Mouse (Mus musculus) spleen, adult 12 weeks (tissue): ENCODE data around the gene Mical2.

Source experiments
- DNase-seq: peaks from one replicate; pipeline ENCODE4 v3.0.0; 2022; ENCODE audit warnings: low spot score

Gene Mical2

DNA sequence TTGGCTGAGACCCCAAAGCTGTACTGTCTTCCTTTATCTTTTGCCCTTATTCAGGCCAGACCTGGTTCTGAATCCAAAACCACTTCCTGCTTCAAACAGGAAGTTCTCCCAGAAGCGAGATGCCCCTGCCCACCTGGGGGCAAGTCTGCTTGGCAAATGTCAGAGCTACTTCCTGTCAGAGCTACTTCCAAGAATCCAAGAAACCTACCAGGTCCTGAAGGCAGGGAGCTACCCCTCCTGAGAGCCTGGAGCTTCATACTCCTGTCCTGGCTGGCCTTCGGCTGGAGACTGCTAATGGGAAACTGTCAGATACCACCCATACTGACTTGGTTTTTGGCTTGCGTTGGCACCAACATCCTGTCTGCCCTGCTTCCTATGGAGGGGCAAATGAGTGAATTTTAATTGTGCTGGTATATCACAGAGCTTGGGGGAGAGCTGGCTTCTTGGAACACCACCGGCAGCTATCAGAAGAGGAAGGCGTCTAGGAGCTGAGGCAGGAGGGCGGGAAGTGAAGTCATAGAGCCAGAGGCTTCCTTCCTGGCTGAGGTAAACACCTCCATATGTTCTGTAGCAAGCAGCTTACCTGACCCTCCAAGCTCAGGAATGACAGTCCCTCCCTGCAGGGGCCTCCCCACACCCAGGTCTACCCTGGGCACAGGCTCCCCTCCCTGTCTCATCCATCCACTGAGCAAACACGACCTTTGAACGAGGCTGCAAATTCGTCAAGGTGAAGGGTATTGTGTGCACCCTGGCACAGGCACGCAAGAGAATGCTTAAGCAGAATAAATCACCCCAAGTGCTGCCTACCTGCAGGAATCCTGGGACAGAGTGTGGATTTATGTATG lies 17.1 kb upstream of the Mical2 start:
- DNase-seq, result no peak

DNA sequence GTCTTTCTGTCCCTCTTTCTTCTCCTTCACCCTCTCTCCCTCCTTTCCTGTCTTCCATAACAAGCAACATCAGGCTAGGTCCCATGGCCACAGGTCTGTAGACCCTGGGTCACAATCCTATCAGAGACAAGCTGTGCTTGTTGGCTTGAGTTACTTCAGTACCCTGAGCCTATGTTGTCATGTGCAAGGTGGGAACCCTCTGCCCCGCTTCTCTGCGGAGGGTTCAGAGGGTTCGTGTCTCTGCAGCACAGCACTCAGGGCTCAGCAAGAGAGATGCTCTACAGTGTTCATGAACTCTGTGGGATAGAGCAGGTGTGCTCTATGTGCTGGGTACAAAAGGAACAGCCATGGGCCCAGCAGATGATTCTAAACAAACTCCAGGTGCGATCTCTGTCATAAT lies 16.0 kb upstream of the Mical2 start:
- no peak for DNase-seq

DNA sequence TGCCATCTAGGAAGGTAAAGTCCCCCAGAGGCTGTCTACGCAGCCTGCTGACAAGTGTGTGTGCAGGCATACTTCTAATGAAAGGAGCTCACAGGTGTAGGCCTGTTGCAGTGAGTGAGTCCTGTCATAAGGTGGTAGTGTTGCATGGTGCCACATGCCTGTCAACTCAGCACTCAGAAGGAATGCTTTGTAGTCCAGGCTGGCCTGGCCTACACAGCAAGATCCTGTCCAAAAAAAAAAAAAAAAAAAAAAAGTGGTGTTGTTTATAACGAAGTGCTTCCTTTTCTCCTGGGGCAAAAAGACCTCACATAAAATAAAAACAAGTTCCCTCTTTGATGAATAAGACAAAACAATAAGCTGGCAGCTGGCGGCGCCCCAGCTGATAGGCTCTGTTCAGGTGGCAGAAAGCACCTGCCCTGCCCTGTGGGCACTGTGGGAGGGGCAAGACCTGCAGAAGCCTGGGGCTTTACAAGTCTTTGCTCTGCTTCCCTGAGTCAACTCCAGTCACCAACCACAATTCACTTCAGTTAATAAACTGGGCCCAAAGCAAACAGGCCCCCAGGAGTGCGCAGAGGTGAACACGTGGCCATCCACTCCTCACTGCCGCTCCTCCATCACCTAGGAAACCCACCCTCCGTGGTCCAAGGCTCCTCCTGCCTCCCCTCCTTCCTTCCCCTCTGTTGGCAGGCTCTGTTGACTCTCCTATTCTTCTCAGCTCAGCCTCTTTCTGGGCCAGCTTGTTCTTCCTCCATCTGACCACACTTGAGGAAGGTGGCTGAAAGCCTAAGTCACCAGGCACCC lies 12.5 kb upstream of the Mical2 start:
- no peak for DNase-seq

DNA sequence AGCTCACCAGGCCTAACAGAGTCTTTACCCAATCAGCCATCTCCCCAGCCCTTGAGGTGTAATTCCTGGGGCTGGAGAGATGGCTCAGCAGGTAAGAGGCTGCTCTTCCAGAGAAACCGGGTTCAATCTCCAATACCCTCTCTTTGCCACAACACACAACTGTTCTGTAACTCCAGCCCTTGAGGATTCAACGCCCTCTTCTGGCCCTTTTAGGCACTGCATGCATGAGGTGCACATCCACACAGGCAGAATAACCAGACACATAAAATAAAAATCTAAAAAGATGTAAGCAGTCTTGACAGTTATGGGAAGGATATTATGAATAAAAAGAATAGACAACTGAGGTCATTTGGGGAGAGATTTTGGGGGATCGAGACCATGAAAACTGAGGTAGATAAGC lies 9.8 kb upstream of the Mical2 start:
- no peak for DNase-seq

DNA sequence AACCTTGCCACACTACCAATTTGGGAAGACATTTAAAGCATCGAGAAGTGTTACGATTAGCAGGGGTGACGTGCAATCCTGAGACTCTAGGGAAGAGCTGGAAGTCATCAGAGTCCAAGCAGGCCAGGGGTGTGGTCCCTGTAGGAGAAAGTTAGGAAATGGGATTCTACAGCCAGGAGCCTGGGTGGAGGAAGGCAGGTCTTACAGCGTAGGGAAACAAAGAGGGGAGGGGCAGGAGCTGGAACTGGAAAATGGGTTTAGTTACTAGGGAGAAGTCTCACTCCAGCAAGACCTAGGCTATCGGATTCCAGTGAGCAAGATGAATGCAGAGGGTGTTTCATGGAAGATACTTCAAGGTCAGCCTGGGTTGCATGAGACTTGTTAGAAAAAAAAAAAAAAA lies 8.9 kb upstream of the Mical2 start:
- no peak for DNase-seq

DNA sequence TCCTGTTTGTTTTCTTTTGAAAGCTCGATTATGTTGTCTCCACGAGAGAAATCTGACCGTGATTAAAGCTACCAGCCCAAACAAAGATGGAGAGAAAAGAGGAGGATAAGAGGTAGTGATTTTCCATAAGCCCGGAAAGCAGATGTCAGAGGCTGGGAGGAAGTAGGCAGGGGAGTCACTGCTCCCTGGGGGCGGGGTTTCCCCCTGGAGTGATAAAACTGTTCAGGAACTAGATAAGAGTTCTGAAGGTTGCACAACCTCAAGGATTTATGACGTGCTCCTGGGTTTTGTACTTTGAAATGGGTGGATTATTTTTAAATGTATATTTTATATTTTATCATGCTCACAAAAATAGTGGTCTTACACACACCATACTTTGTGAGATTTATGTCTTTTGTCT lies 8.4 kb upstream of the Mical2 start:
- DNase-seq, result no peak

DNA sequence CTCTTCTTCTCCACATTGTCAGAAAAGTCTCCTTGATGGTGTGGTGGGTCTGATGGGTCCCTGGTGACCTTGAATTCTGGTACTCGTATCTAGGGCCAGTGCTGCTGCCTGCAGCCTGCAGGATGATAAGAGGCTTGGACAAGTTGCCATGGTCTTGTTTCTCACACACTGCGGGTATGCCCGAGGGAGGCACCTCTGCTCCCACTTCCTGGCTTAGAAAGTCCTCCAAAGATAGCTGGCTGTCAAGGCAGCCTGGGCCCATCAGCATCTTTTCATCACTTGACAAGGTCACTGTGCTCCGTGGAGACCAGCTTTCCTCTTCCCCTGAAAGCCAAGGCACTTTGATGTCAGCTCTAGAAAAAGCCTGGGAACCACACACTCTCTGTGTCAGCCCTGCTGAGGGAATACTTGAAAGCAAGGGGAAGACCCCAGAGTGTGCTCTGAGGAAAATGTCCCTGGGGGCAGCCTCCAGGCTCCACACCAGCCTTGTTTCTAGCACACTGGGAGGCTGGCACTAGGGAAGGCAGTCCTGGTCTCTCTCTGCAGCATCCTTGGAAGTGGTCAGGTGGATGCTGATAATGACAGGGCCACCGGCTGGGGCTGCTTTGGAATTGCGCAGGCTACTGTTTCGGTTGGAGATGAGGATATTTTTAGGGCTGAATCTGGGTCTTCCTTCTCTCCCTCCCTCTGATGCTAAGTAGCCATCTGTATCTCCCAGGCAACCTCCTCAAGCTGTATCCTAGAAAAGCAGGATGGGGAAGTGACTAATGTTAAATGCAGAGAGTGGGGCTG lies 2.7 kb upstream of the Mical2 start:
- DNase-seq, result no peak

DNA sequence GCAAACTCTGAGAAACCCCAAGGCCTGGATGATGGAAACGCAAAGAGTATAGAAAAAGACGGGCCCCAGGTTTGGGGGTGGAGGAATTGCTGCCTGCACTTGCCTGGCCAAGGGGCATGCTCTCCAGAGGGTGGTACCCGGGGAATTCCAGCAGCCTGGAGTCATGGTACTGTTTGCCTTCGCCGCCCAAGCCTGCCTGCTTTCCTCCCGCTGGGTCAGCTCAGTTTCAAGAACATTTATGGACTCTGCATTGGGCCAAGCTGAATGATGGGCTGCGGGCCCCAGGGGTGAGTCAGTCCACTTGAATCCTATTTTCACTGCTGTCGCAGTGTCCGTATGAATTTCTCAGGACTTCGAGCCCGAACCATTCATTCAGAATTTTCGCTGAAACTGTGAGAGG lies 802 bp upstream of the Mical2 start:
- DNase-seq, result no peak

DNA sequence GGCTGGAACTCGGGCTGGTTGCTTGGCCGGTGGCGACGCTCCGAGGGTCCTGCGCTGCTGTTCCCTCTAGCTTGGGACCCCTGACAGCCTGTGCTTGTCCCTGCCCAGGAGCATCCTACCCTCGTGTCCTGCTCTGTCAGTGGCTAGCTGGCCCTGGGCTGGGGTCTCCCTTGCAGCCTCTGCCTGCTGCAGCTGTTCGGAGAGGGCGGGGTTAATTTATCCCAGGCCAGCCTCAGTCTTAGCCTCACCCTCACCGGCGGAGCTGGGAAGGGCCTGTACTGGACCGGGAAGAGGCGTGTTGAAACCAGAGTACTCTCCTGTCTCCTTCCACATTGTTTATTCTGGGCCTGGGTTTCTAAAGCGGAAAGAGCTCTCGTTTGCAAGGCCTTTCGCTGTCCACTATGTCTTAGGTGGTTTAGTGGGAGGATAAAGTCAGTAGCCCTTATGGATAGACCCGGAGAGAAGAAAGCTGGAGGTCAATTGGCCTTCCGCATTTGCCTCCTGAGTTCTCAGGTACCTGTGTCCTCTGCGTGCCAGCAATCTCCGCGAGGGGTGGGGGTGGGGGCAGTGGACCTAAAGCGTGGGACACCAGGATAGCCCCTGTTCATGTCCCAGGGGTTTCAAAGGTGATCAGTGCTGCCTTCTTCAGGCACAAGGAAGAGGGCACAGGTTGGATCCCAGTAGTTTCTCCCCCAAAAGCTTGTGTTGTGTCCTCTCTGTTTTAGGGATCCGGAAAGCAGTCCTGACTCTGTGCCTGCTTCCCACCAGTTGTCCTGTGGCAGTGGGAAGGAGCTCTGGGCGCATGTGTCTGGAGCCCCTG lies 1.0 kb downstream of the Mical2 start:
- no peak for DNase-seq

DNA sequence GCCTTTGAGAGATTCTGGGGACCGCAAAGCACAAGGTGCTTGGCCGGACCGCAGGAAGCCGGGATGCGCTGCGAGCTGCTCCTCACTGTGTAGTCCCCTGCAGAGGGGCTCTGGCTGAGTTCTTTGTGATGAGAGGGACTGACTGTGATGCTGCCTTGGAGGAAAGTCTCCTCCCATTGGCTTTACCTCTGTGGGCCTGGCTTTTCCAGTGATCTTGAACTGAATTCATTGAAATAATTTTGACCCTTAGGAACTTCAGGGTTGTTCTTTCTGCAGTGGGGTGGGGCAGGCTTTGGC lies 1.6 kb downstream of the Mical2 start:
- DNase-seq, result no peak

DNA sequence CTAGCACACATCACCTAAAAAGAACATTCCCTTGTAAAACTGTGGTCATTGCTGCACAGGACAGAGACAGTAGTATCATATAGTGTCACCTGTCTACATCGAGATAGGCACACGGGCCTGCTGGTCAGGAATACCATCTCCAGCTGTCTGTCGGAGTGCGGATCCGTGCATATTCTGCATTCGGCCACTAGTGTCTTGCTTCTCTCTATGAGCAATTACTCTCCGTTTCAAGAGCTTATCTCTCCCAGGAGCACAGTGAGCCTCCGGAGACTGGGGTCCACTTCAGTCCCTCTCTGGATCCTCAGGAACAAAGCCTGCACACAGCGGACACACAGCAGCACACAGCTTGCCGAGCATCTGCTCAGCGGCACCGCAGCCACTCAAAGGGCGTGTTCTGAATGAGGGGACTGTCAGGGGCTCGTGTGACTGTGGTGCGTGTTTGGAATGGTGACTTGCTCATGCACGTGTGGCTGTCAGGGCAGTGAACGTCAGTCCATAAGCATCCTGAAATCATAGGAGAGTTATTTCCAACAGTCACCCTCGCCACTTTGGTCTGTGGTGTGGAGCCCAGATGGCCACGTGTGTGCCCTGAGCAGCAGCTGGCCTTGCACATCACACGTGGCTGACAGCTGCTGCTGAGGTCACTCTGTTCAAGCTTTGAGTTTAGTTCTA lies 3.3 kb downstream of the Mical2 start:
- no peak for DNase-seq

DNA sequence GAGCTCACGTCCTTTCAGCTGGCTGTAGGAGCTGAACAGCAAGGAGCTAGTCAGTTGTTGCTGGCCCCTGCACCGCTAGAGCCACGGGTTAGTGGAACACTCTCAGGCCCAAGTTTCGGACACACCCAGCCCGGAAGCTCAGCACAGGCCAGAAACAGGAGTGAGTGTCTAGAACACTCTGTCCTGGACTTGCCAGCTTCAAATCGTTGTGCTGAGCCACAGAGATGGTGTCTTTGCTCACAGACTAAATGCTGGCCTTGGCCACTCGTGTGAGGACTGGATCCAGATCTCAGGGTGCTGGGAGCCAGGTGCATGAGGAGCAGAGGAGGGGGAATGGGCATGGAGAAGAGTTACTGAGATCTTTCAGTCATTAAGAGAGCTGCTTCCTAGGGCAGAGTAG lies 6.1 kb downstream of the Mical2 start:
- DNase-seq, result no peak

DNA sequence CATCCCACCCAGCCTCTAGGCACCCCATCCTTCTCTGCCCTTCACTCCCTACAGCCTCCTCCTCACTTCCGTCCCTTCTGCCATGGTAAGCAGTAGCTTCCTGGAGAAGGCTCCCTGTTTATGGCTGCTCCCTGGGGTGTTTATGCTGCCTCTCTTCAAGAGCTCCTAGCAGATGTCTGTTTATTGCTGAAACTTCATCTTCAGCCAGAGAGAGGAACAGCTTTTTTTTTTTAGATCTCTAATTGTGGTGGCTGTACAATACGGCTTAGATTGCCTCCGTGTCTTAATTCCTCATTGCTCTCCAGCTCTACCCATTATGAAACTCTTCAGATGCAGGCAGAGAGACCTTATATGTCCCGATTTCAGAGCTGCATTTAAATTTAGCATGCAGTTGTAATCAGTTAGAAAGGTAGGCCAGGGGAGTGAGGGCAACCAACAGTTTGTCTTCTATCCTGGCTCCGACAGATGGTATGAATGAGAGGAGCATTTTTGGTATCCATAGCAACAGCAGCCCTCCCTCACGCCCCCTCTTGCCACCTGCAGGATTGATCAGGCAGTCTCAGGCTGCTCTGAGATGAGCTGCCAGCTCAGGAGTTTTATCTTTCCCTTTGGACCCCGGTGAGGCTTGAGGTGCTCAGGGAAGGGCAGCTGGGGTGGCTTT lies 7.8 kb downstream of the Mical2 start:
- DNase-seq, result no peak

DNA sequence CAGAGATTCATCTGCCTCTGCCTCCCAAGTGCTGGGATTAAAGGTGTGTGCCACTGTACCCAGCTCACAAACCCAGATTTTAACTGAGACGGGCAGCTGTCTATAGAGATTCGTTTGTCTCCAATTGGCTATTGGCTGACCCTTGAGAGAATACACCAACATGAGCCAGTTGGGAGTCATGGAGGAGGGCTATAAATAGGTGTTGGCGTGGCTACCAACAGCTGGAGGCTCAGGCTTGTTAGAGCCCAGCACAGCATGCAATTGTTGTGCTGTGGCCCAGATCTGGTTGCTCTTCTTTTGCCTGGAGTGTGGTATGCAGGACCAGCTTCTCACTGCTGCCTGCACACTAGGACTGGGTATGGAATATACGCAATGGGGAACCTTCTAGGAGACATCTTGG lies 8.8 kb downstream of the Mical2 start:
- no peak for DNase-seq

DNA sequence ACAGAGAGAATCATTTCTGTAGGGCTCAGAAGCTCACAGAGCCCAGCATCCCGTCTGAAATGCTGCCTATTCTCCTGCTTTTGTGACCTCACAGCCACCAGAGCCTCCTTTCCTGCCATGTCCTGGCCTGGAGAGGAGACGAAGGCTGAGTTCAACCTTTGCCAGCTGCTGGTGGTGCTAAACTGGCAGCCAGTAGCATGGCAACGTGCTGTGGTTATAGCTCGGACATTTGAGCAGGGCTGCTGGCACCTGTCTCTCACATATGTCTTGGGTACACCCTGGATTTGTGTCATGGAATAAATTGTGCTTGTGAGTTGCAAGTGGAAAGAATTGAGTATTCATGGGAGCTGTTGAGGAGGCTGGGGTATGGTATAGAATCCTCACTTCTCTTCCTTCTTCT lies 9.8 kb downstream of the Mical2 start:
- no peak for DNase-seq

DNA sequence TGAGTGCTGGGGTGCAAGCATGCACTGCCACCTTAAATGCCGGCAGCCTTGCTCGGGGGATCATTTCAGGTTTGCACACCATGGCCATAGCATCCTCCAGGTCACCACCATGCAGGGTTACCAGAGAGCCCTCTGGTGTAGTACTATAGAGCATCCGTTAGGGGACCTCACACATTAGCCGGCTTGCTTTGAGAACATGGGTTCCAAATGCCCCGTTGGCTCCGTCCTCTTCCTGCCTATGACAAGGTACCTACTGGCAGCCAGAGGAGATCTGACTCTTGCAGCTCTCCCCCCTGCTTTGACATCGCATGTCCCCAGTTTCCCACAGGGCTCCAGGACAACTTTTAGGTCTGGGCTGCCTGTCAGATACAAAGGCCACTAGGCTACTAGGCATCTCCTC lies 11.6 kb downstream of the Mical2 start:
- no peak for DNase-seq

DNA sequence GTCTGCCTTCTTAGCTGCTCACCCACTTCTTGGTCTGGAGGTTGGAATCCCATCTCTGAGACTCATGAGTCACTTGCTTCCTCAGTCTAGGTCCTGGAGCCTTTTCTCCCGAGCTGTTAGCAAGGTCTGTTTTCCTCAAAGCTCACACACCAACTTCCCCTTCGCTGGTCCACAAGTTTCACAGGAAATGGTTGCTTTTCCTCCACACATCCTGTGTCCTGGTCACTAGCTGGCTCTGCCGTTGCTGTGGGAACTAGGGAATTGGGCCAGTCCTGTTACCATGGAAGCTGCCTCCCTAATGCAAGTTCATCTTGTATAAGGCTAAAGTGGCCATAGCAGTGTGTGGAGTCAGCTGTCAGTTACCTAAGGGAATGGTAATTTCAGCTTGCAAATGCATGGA lies 12.2 kb downstream of the Mical2 start:
- no peak for DNase-seq

DNA sequence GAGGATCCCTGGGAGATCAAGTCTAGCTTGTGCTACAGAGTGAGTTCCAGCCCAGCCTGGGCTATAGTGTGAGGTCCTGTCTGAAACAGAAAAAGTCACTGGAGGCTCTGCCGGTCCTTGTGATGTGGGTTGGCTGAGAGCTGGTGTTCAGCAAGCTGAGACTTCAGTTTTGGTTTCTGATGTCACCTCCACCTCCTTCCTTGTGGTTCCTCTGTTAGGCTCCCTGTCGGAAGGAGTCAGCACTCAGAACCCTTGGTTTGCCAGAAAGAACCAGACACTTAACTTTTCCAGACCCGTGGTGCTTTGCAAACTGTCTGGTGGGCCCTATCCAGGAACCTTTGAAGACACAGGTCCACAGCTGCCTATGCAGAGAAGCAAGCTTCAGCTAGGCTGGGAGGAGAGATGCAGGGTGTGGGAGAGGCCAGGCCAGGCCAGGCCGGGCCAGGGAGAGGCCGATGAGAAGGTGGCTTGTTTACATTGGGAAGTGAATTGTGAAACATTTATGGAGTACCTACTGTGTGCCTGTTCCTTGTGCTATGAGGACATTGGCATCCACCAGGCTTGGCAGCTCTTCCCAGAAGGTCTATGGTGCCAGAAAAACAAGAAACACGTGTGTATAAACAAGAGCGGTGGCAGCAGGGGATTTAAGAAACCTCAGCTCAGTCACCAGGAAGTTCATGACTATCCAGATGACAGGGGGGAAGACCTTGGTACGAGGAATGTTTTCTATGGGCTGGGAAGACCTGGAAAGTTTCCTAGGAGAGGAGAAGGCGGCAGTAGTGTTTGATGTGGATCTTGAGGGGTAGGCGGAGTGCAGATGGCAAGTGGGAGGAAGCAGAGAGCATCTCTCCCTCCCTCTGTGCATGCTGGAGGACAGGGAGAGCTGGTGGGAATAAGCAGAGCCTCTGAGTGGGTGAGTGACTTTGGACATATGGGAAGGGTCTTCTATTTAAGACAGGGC lies 13.4 kb downstream of the Mical2 start:
- DNase-seq, result no peak

DNA sequence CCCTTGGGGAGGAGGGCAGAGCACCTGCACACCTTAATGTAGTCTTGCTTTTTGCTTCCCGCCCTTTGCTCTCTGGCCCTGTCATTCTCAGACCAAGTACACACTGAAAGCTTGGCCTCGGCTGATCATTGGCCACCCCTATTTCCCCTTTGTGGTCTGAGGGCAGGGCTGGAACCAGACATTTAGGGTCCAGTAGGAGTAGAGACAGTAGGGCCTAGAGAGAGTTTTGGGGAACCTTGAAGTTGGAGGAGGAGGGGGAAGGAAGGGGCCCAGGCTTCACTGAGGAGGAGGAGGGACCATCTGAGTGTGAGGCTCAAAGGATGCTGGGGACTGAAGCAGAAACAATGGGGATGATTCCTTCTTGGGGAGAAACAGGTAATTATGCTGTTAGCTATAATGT lies 15.1 kb downstream of the Mical2 start:
- no peak for DNase-seq
